27 mouse cellular contexts compared by ENCODE assay signal in genomic region chr2:19326376-19326775, GRCm38 (mm10).
"Had no signal": no experiment of that assay in that cellular context is flagged by ENCODE, and none has a peak within 500 bp of the region (broad histone marks: within the 10 kb centered on the region; RNA-seq: fewer than 3 reads in every experiment).

No protein-coding gene starts in this region.

- H3K4me3 ChIP-seq: embryonic facial prominence, embryonic 10.5 days; embryonic facial prominence, embryonic 12.5 days; embryonic facial prominence, embryonic 13.5 days; embryonic facial prominence, embryonic 15.5 days; erythroblast, embryonic 14.5 days; forebrain, embryonic 10.5 days; forebrain, embryonic 12.5 days; forebrain, embryonic 13.5 days; forebrain, embryonic 15.5 days; gastrocnemius, adult 2 months; heart, adult 2 months had no signal

- H3K9ac ChIP-seq: embryonic facial prominence, embryonic 12.5 days; embryonic facial prominence, embryonic 13.5 days; embryonic facial prominence, embryonic 15.5 days; forebrain, embryonic 12.5 days; forebrain, embryonic 13.5 days; forebrain, embryonic 15.5 days; forebrain, postnatal 0 days had no signal

- H3K27me3 ChIP-seq: embryonic facial prominence, embryonic 12.5 days; embryonic facial prominence, embryonic 13.5 days; embryonic facial prominence, embryonic 15.5 days; forebrain, embryonic 12.5 days; forebrain, embryonic 13.5 days; forebrain, embryonic 15.5 days had no signal

- H3K36me3 ChIP-seq: embryonic facial prominence, embryonic 10.5 days; embryonic facial prominence, embryonic 12.5 days; embryonic facial prominence, embryonic 13.5 days; embryonic facial prominence, embryonic 15.5 days; forebrain, embryonic 10.5 days; forebrain, embryonic 12.5 days; forebrain, embryonic 15.5 days had no signal

- H3K27ac ChIP-seq: embryonic facial prominence, embryonic 10.5 days; embryonic facial prominence, embryonic 12.5 days; embryonic facial prominence, embryonic 13.5 days; embryonic facial prominence, embryonic 15.5 days; forebrain, embryonic 10.5 days; forebrain, embryonic 12.5 days; forebrain, embryonic 13.5 days; forebrain, embryonic 15.5 days; gastrocnemius, adult 2 months; heart, adult 2 months had no signal

- DNase-seq: cerebellum, adult 8-10 months; cerebellum, adult 9-10 months; cerebellum, adult 9-11 months; cerebellum, postnatal 10 days; cerebellum, postnatal 14 days; cerebellum, postnatal 25 days; cerebellum, postnatal 36 days; embryo, embryonic 11 days; forebrain, postnatal 0 days; gastrocnemius, adult 2 months; gastrocnemius, postnatal 10 days; gastrocnemius, postnatal 14 days; gastrocnemius, postnatal 25 days; gastrocnemius, postnatal 36 days; heart, adult 18-20 months; heart, adult 2 months had no signal

- H3K4me2 ChIP-seq: embryonic facial prominence, embryonic 12.5 days; embryonic facial prominence, embryonic 13.5 days; embryonic facial prominence, embryonic 15.5 days; forebrain, embryonic 12.5 days; forebrain, embryonic 13.5 days; forebrain, embryonic 15.5 days had no signal

- H3K9me3 ChIP-seq: embryonic facial prominence, embryonic 10.5 days; embryonic facial prominence, embryonic 12.5 days; embryonic facial prominence, embryonic 13.5 days; embryonic facial prominence, embryonic 15.5 days; forebrain, embryonic 10.5 days; forebrain, embryonic 12.5 days; forebrain, embryonic 13.5 days; forebrain, embryonic 15.5 days had no signal

- H3K4me1 ChIP-seq: embryonic facial prominence, embryonic 10.5 days; embryonic facial prominence, embryonic 12.5 days; embryonic facial prominence, embryonic 13.5 days; embryonic facial prominence, embryonic 15.5 days; forebrain, embryonic 10.5 days; forebrain, embryonic 12.5 days; forebrain, embryonic 13.5 days; forebrain, embryonic 15.5 days had no signal

- ATAC-seq: forebrain, embryonic 13.5 days; forebrain, embryonic 14.5 days; forebrain, embryonic 15.5 days; forebrain, embryonic 16.5 days; forebrain, postnatal 0 days had no signal
